Mouse (Mus musculus) liver, embryonic 16.5 days (tissue): ENCODE measurements around the gene Nwd2. TPM values are rescaled to one million over a fixed set of nuclear protein-coding genes. Genes with fewer than 3 reads are reported as not detected.

Experiments
- ATAC-seq: fragments of 200-750 bp; cut with Nextera tagmentation; 2 replicates; pipeline ENCODE4 v1.8.0; 2017; ENCODE audit warnings: low read depth, mild to moderate bottlenecking, moderate number of reproducible peaks, moderate library complexity
- H3K27ac ChIP-seq: fragments of 300-500 bp; sonication (generic); 2 replicates; pipeline ENCODE4 v1.5.1; 2014; ENCODE audit warnings: mild to moderate bottlenecking, low read length
- H3K27me3 ChIP-seq: fragments of 300-500 bp; sonication (generic); 2 replicates; pipeline ENCODE4 v1.6.1; 2014; ENCODE audit warnings: low read depth, low read length, mixed read lengths; ENCODE audit not compliant: control insufficient read depth, insufficient read depth
- H3K36me3 ChIP-seq: fragments of 300-500 bp; sonication (generic); 2 replicates; pipeline ENCODE4 v1.6.1; 2014; ENCODE audit warnings: mild to moderate bottlenecking; ENCODE audit not compliant: control insufficient read depth, insufficient read depth
- H3K4me1 ChIP-seq: fragments of 300-500 bp; sonication (generic); 2 replicates; pipeline ENCODE4 v1.6.1; 2014; ENCODE audit warnings: low read depth, low read length, mixed read lengths; ENCODE audit not compliant: control insufficient read depth
- H3K4me2 ChIP-seq: fragments of 300-500 bp; sonication (generic); 2 replicates; pipeline ENCODE4 v1.6.1; 2014; ENCODE audit warnings: low read depth, low read length, mixed read lengths
- H3K4me3 ChIP-seq: fragments of 300-500 bp; sonication (generic); 2 replicates; pipeline ENCODE4 v1.5.1; 2014; ENCODE audit warnings: low read depth, mild to moderate bottlenecking, low read length
- H3K9ac ChIP-seq: fragments of 300-500 bp; sonication (generic); 2 replicates; pipeline ENCODE4 v1.6.1; 2014; ENCODE audit warnings: low read depth, low read length
- H3K9me3 ChIP-seq: fragments of 300-500 bp; sonication (generic); replicated peaks from 2 replicates; pipeline ENCODE4 v1.6.1; 2016; ENCODE audit warnings: low read length; ENCODE audit not compliant: control insufficient read depth
- WGBS: fragments of 180-500 bp; shearing (Covaris S2); extraction: QIAGEN DNeasy Blood & Tissue Kit; methylation state at CpG from one replicate; pipeline ENCODE4 v1.1.7; 2014; ENCODE audit not compliant: insufficient replicate concordance; 5-methylcytosine and 5-hydroxymethylcytosine counted together
- polyA plus RNA-seq: library from polyadenylated mRNA; unstranded; fragments of >200 nt; fragmentation: Nextera tagmentation; extraction: Ambion mirVana; gene quantifications from 2 replicates; pipeline ENCODE4 v1.2.1, GENCODE M21; 2015

Gene Nwd2
- polyA plus RNA-seq, 1 experiment from 2014 or later: 0.04 TPM

DNA sequence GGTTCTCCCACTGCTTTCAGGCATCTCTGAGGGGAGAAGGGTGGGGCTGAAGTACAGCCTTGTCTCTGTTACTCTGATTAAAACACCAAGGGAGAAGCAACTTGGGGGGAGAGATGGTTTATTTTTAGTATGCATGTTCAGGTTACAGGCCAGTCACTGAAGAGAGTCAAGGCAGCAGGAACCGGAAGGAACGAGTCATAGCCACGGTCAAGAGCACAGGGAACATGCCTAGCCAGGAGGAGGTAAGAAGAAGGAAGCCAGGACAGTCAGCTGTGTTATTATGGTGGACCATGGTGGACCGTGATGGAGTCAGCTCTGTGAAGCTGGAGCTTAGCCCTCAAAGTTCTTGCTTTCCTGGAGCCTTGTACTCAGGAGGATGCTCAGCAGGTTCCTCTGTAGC lies 119.3 kb downstream of the Nwd2 start:
- Histone ChIP-seq H3K9me3 (no peaks in the 10 kb centered on the region), H3K4me3 (no peak overlapping the region), H3K4me2 (no peak overlapping the region), H3K27ac (no peak overlapping the region), H3K27me3 (no peaks in the 10 kb centered on the region), H3K4me1 (no peaks in the 10 kb centered on the region), H3K36me3 (no peaks in the 10 kb centered on the region), H3K9ac (no peak overlapping the region)
- 36% methylated on average over 4 of the region's 4 CpGs for WGBS
- ATAC-seq: no peak

- H3K36me3 ChIP-seq: no peaks in the 10 kb centered on the region
Observed at GRCm38 (mm10) chr5:63772971-63773370, 124.1 kb downstream of the Nwd2 start.

DNA sequence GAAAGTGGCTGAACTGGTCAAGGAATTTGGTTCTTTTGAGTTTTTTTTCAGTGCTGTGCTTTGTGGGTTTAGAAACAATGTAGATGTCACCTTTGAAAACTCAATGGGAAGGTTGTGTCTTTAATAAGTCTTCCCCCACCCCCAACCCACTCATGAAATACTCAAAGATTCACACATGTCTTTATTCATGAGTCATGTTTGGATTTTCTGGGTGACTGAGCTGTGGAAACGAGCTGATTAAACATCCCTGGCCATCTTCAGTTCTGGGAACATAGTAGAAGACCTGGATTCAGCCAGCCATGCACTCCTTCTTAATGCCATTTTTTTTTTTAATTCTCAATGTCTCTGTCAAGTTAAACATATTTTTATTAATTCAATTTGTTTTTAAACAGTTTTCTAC lies 124.7 kb downstream of the Nwd2 start:
- Histone ChIP-seq H3K9me3 (no peaks in the 10 kb centered on the region), H3K4me3 (no peak overlapping the region), H3K4me2 (no peak overlapping the region), H3K27ac (no peak overlapping the region), H3K27me3 (no peaks in the 10 kb centered on the region), H3K36me3 (no peaks in the 10 kb centered on the region), H3K9ac (no peak overlapping the region), H3K4me1 (no peaks in the 10 kb centered on the region)
- 28% methylated on average over 1 of the region's 1 CpGs for WGBS
- ATAC-seq: no peak

More at GRCm38 (mm10) chr5:63772971-63773370, 124.1 kb downstream of the Nwd2 start:
- H3K4me1 ChIP-seq: no peaks in the 10 kb centered on the region
- no peaks in the 10 kb centered on the region for H3K9me3 ChIP-seq
- no peak overlapping the region for H3K27ac ChIP-seq
- WGBS: 61% methylated on average over 2 of the region's 2 CpGs
- H3K27me3 ChIP-seq: no peaks in the 10 kb centered on the region
- ATAC-seq: no peak
- no peak overlapping the region for H3K4me3 ChIP-seq
- no peak overlapping the region for H3K9ac ChIP-seq
- H3K4me2 ChIP-seq: no peak overlapping the region

- 65% methylated on average over 10 of the region's 10 CpGs for WGBS
- peak; percentile 90 for ATAC-seq
- H3K4me3 ChIP-seq: no peak overlapping the region
- peak overlapping the region; percentile 57 for H3K27ac ChIP-seq
- H3K4me1 ChIP-seq: no peaks in the 10 kb centered on the region
- H3K36me3 ChIP-seq: no peaks in the 10 kb centered on the region
- no peaks in the 10 kb centered on the region for H3K9me3 ChIP-seq
- H3K27me3 ChIP-seq: no peaks in the 10 kb centered on the region
- H3K9ac ChIP-seq: no peak overlapping the region
- 0 out of 2 replicates have a peak overlapping the region, but pooled peaks have one; percentile 19 for H3K4me2 ChIP-seq
Observed at GRCm38 (mm10) chr5:63788156-63788826, 139.4 kb downstream of the Nwd2 start.

DNA sequence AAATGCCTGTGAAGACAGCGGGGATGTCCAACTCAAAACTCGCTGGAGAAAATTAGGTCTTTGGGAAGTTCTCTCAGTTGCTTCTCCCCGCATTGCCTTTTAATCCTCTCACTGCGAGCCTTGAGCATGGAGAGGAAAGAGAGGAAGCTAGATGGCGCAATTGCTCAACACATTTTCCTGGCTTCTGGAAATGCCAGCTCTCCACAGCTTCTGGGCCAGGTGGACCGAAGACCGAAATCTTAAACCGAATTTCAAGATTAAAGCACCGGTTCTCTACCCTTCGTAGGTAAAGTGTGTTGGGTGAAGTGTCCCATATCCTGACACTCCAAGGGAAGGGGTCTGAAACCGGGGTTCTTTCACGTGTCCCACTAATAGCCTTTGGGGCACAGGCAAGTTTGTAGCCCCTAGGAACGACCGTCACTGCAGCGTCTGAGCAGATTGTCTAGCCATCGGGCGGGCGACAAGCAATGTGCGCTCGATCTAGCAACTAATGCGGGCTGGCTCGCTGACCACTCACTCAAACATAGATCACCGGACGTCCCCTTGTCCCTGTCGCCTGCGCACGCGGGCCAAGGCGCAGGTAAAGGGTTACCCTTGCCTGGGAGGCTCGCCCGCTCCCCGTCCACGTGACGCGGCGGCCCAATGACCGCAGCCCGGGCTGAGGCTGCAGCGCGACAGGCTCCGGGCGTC lies 163.1 kb downstream of the Nwd2 start, which contains the start of gene 0610040J01Rik:
0610040J01Rik (plus strand) TSS at position 545 of the 690 bp plus-strand sequence.
- no peaks in the 10 kb centered on the region for H3K36me3 ChIP-seq
- peak; percentile 93 for ATAC-seq
- WGBS: 3% methylated on average over 42 of the region's 42 CpGs
- peak within 1 kb of the TSS; percentile 47 for H3K27ac ChIP-seq
- peaks cover 13% of the 10 kb centered on the region for H3K27me3 ChIP-seq
- peak within 1 kb of the TSS; percentile 61 for H3K9ac ChIP-seq
- peaks cover 3% of the 10 kb centered on the region for H3K4me1 ChIP-seq
- no peaks in the 10 kb centered on the region for H3K9me3 ChIP-seq
- H3K4me2 ChIP-seq: peak within 1 kb of the TSS; percentile 70
- peak within 1 kb of the TSS; percentile 63 for H3K4me3 ChIP-seq

- H3K4me2 ChIP-seq: peak overlapping the region; percentile 70
- WGBS: 1% methylated on average over 26 of the region's 26 CpGs
- peak overlapping the region; percentile 47 for H3K27ac ChIP-seq
- H3K36me3 ChIP-seq: no peaks in the 10 kb centered on the region
- no peaks in the 10 kb centered on the region for H3K9me3 ChIP-seq
- peaks cover 3% of the 10 kb centered on the region for H3K4me1 ChIP-seq
- H3K9ac ChIP-seq: peak overlapping the region; percentile 61
- H3K4me3 ChIP-seq: peak overlapping the region; percentile 63
- ATAC-seq: no peak
- peaks cover 13% of the 10 kb centered on the region for H3K27me3 ChIP-seq
Observed at GRCm38 (mm10) chr5:63812509-63812865, 163.6 kb downstream of the Nwd2 start.

- H3K27ac ChIP-seq: no peak overlapping the region
- no peaks in the 10 kb centered on the region for H3K36me3 ChIP-seq
- H3K4me2 ChIP-seq: no peak overlapping the region
- no peak overlapping the region for H3K4me3 ChIP-seq
- no peak for ATAC-seq
- H3K9ac ChIP-seq: no peak overlapping the region
- peaks cover 11% of the 10 kb centered on the region for H3K4me1 ChIP-seq
- no peaks in the 10 kb centered on the region for H3K9me3 ChIP-seq
- WGBS: 68% methylated on average over 7 of the region's 7 CpGs
- peaks cover 13% of the 10 kb centered on the region for H3K27me3 ChIP-seq
Observed at GRCm38 (mm10) chr5:63816643-63817042, 167.7 kb downstream of the Nwd2 start.

- Histone ChIP-seq H3K27me3 (peaks cover 11% of the 10 kb centered on the region), H3K36me3 (no peaks in the 10 kb centered on the region), H3K4me1 (peaks cover 16% of the 10 kb centered on the region), H3K9me3 (no peaks in the 10 kb centered on the region), H3K4me2 (no peak overlapping the region), H3K9ac (no peak overlapping the region), H3K4me3 (no peak overlapping the region), H3K27ac (no peak overlapping the region)
- 60% methylated on average over 5 of the region's 5 CpGs for WGBS
- ATAC-seq: no peak
Observed at GRCm38 (mm10) chr5:63817270-63817669, 168.4 kb downstream of the Nwd2 start.

DNA sequence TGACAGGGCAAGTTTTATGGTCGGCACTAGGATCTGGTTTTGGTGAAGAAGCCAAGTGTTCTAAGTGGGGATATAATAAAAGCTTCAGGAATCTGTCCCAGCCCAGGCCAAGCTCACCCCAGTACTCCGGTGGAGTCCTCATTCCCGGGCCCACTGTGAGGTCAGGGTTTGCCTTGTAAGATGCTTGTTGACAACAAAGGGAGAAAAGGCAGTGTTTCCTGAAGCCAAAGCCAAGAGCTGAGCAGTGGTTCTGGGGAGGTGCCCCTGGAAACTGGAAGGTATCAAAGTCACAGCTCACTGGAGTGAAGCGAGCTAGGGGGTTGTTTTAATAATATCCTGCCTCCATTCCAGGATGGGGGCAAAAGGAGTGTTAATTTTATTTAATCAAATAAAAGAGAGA lies 170.1 kb downstream of the Nwd2 start:
- Histone ChIP-seq H3K4me3 (no peak overlapping the region), H3K27ac (no peak overlapping the region), H3K4me1 (peaks cover 24% of the 10 kb centered on the region), H3K4me2 (no peak overlapping the region), H3K9me3 (no peaks in the 10 kb centered on the region), H3K27me3 (no peaks in the 10 kb centered on the region), H3K9ac (no peak overlapping the region), H3K36me3 (no peaks in the 10 kb centered on the region)
- ATAC-seq: no peak
- WGBS: 60% methylated on average over 4 of the region's 4 CpGs
